Comparison of ENCODE assay signal across 17 mouse cellular contexts in genomic region chr11:57720076-57720475, GRCm38 (mm10).
DNase-seq lines count a peak whose midpoint lies in the region; ATAC-seq and TF ChIP-seq lines count a peak whose summit lies in the region.
"Had no signal": no experiment of that assay in that cellular context is flagged by ENCODE, and none has a peak within 500 bp of the region (broad histone marks: within the 10 kb centered on the region; RNA-seq: fewer than 3 reads in every experiment).

No protein-coding gene starts in this region.

- no peaks in the 10 kb centered on the region for H3K36me3 ChIP-seq in embryonic facial prominence, embryonic 12.5 days
- H3K36me3 ChIP-seq in intestine, embryonic 15.5 days, result no peaks in the 10 kb centered on the region
- no peaks in the 10 kb centered on the region; the same call in 1 of the 2 replicates for H3K36me3 ChIP-seq in midbrain, postnatal 0 days (ENCODE audit: insufficient read depth, low read length)
- H3K36me3 ChIP-seq: forebrain, embryonic 12.5 days had no signal

- no peak overlapping the region for H3K9ac ChIP-seq in embryonic facial prominence, embryonic 12.5 days
- H3K9ac ChIP-seq in intestine, embryonic 15.5 days, result no peak overlapping the region
- H3K9ac ChIP-seq in midbrain, postnatal 0 days (replicated peaks; ENCODE audit: low read length, poor library complexity, severe bottlenecking), result no peak overlapping the region
- H3K9ac ChIP-seq: forebrain, embryonic 12.5 days; heart, embryonic 12.5 days had no signal

- H3K4me2 ChIP-seq in embryonic facial prominence, embryonic 12.5 days (replicated peaks), result no peak overlapping the region
- no peak overlapping the region for H3K4me2 ChIP-seq in intestine, embryonic 15.5 days (replicated peaks)
- no peak overlapping the region for H3K4me2 ChIP-seq in midbrain, postnatal 0 days (ENCODE audit: low read depth, low read length, poor library complexity, severe bottlenecking)
- H3K4me2 ChIP-seq: forebrain, embryonic 12.5 days; heart, embryonic 12.5 days had no signal

- 64% methylated on average over 6 of the region's 6 CpGs for WGBS in embryonic facial prominence, embryonic 12.5 days
- WGBS in intestine, embryonic 15.5 days, result 52% methylated on average over 6 of the region's 6 CpGs
- WGBS in midbrain, postnatal 0 days, result 64% methylated on average over 6 of the region's 6 CpGs

- no peak for TF ChIP-seq CTCF in gastrocnemius, adult 2 months (IDR thresholded peaks at IDR 0.05)
- no peak for TF ChIP-seq CTCF in midbrain, postnatal 0 days (IDR thresholded peaks at IDR 0.05)

- H3K4me1 ChIP-seq in embryonic facial prominence, embryonic 12.5 days, result peaks cover 17% of the 10 kb centered on the region
- H3K4me1 ChIP-seq in intestine, embryonic 15.5 days (replicated peaks), result peaks cover 8% of the 10 kb centered on the region
- H3K4me1 ChIP-seq in midbrain, postnatal 0 days (ENCODE audit: insufficient read depth, low read length), result 0 out of 2 replicates have a peak, but pooled peaks cover 6% of the 10 kb centered on the region

- H3K27ac ChIP-seq in gastrocnemius, adult 2 months, result 0 out of 2 replicates have a peak overlapping the region, but pooled peaks have one; percentile 24
- 0 out of 2 replicates have a peak overlapping the region, but pooled peaks have one; percentile 51 for H3K27ac ChIP-seq in embryonic facial prominence, embryonic 12.5 days
- H3K27ac ChIP-seq in intestine, embryonic 15.5 days, result no peak overlapping the region
- peak overlapping the region; percentile 26; the same call in 1 of the 2 replicates for H3K27ac ChIP-seq in midbrain, postnatal 0 days (ENCODE audit: low read depth, low read length)
- H3K27ac ChIP-seq: forebrain, embryonic 12.5 days had no signal

- H3K4me3 ChIP-seq in gastrocnemius, adult 2 months, result no peak overlapping the region
- H3K4me3 ChIP-seq in embryonic facial prominence, embryonic 12.5 days, result no peak overlapping the region
- H3K4me3 ChIP-seq in intestine, embryonic 15.5 days (replicated peaks), result no peak overlapping the region
- no peak overlapping the region for H3K4me3 ChIP-seq in midbrain, postnatal 0 days (ENCODE audit: low read depth, low read length)
- H3K4me3 ChIP-seq: forebrain, embryonic 12.5 days; heart, embryonic 12.5 days had no signal

- H3K9me3 ChIP-seq in embryonic facial prominence, embryonic 12.5 days, result no peaks in the 10 kb centered on the region
- no peaks in the 10 kb centered on the region for H3K9me3 ChIP-seq in intestine, embryonic 15.5 days
- H3K9me3 ChIP-seq in midbrain, postnatal 0 days (ENCODE audit: low read length), result no peaks in the 10 kb centered on the region
- H3K9me3 ChIP-seq: forebrain, embryonic 12.5 days; G1E; heart, embryonic 12.5 days had no signal

- no peaks in the 10 kb centered on the region for H3K27me3 ChIP-seq in embryonic facial prominence, embryonic 12.5 days
- H3K27me3 ChIP-seq in intestine, embryonic 15.5 days (replicated peaks), result no peaks in the 10 kb centered on the region
- no peaks in the 10 kb centered on the region for H3K27me3 ChIP-seq in midbrain, postnatal 0 days (ENCODE audit: insufficient read depth, low read length)
- H3K27me3 ChIP-seq: forebrain, embryonic 12.5 days; heart, embryonic 12.5 days had no signal

- ATAC-seq in embryonic facial prominence, embryonic 12.5 days (ENCODE audit: insufficient number of reproducible peaks, insufficient read depth, low FRiP score, low TSS enrichment), result no peak
- ATAC-seq in intestine, embryonic 15.5 days, result peak; percentile 79
- no peak for ATAC-seq in midbrain, postnatal 0 days (ENCODE audit: low FRiP score)

- no peak for DNase-seq in gastrocnemius, adult 2 months
- DNase-seq in gastrocnemius, postnatal 14 days, result no peak
- DNase-seq in midbrain, postnatal 0 days (ENCODE audit: low spot score), result no peak
- no peak for DNase-seq in left cerebral cortex, postnatal 14 days (ENCODE audit: low spot score in 2 of 2)
- DNase-seq in adrenal gland, postnatal 4 days (ENCODE audit: low spot score in 2 of 2), result no peak
- no peak for DNase-seq in frontal cortex, postnatal 14 days (ENCODE audit: low spot score in 2 of 2)
- DNase-seq: cerebellum, adult 8-10 months; embryo, embryonic 11 days; gastrocnemius, postnatal 36 days; kidney, postnatal 10 days; layer of hippocampus, adult 9-11 months; right cerebral cortex, adult 18-20 months had no signal

- intact Hi-C loops in gastrocnemius, adult 2 months (cut with DNase I), result loop anchor here (5.0 kb wide), 1 partner anchor 33 kb away; no protein-coding TSS in a partner anchor
- intact Hi-C loops in gastrocnemius, postnatal 14 days (cut with DNase I; ENCODE audit: low total_unique reads), result loop anchor here (10.0 kb wide), 1 partner anchor 105 kb away; no protein-coding TSS in a partner anchor
- intact Hi-C loops in left cerebral cortex, postnatal 14 days (cut with DNase I), result no loop called here
